Mouse (Mus musculus) thymus, adult 2 months (tissue): ENCODE measurements around the gene Nat8l.

Experiments
- CTCF ChIP-seq: fragments of 200-500 bp; IDR thresholded peaks from 2 replicates; pipeline ENCODE4 v1.5.1; 2012; ENCODE audit warnings: mild to moderate bottlenecking, control low read depth, low read length, moderate library complexity, borderline replicate concordance; ENCODE audit not compliant: control insufficient read depth, poor library complexity, insufficient read depth; ENCODE audit errors: extremely low read depth
- POLR2A ChIP-seq: fragments of 200-500 bp; IDR thresholded peaks from 2 replicates; pipeline ENCODE4 v1.6.1; 2012; ENCODE audit warnings: mild to moderate bottlenecking, low read length, control low read depth, moderate library complexity; ENCODE audit not compliant: control insufficient read depth, poor library complexity, insufficient read depth; ENCODE audit errors: extremely low read depth

GRCm38 (mm10) chr5:34014652-34015051 is 18.9 kb downstream of the Nat8l start:
- TF ChIP-seq CTCF (no peak), POLR2A (no peak)
